Mouse (Mus musculus): Measurements from ENCODE around the gene Josd1. TPM values are rescaled to one million over a fixed set of nuclear protein-coding genes. Genes with fewer than 3 reads are reported as not detected.

The Josd1 gene
- total and polyA plus RNA-seq, 3 experiments = 30.1 to 48.3 (median 34.9) TPM

GRCm38 (mm10) chr15:79695516-79695915 lies 7.8 kb upstream of the Josd1 start:
- no peak for DNase-seq (ENCODE audit: extremely low read depth)
- Histone ChIP-seq H3K79me2 (replicated peaks; ENCODE audit: control insufficient read depth, extremely low read depth, insufficient read depth, poor library complexity, severe bottlenecking) (peaks cover 28% of the 10 kb centered on the region), H3K36me3 (replicated peaks in 1 of 2; ENCODE audit: control insufficient read depth in 1 of 2, insufficient read depth in 1 of 2, low read length in 1 of 2) (peaks cover 15 to 54% of the 10 kb centered on the region in 2 experiments), H3K9me3 (replicated peaks; ENCODE audit: low read length) (no peaks in the 10 kb centered on the region), H3K4me1 (ENCODE audit: control insufficient read depth in 1 of 2, insufficient read depth in 2 of 2) (peaks cover 5 to 32% of the 10 kb centered on the region in 2 experiments), H3K4me2 (ENCODE audit: insufficient read depth, low read depth, poor library complexity, severe bottlenecking) (no peak overlapping the region), H3K9ac (ENCODE audit: insufficient read depth, low read depth) (no peak overlapping the region), H3K27ac (ENCODE audit: insufficient read depth, low read depth) (no peak overlapping the region), H3K27me3 (replicated peaks) (no peaks in the 10 kb centered on the region), H3K4me3 (replicated peaks in 1 of 3; ENCODE audit: low read depth in 2 of 3, low read length in 2 of 3, poor library complexity in 1 of 3) (no peak overlapping the region)
- in situ Hi-C loops (cut with MboI; ENCODE audit: low pct_ligation_motif_present, low pct_unique_long_range_greater_than_20kb, low sequenced_read_pairs) (no loop called here), dilution Hi-C loops (cut with MboI; ENCODE audit: extremely low pct_ligation_motif_present, extremely low pct_unique_long_range_greater_than_20kb, low sequenced_read_pairs) (no loop called here)
- TF ChIP-seq EP300 (IDR thresholded peaks at IDR 0.05; ENCODE audit: low read length) (no peak), ZC3H11A (IDR thresholded peaks at IDR 0.05; ENCODE audit: low read depth, low read length) (no peak), ETS1 (conservative IDR thresholded peaks at IDR 0.05; ENCODE audit: low read depth, low read length) (no peak)

GRCm38 (mm10) chr15:79694512-79694911 lies 6.8 kb upstream of the Josd1 start:
- Histone ChIP-seq H3K4me3 (replicated peaks in 1 of 3; ENCODE audit: low read depth in 2 of 3, low read length in 2 of 3, poor library complexity in 1 of 3) (no peak overlapping the region), H3K36me3 (replicated peaks in 1 of 2; ENCODE audit: control insufficient read depth in 1 of 2, insufficient read depth in 1 of 2, low read length in 1 of 2) (peaks cover 15 to 53% of the 10 kb centered on the region in 2 experiments), H3K27ac (ENCODE audit: insufficient read depth, low read depth) (no peak overlapping the region), H3K9ac (ENCODE audit: insufficient read depth, low read depth) (no peak overlapping the region), H3K4me1 (ENCODE audit: control insufficient read depth in 1 of 2, insufficient read depth in 2 of 2) (peaks cover 5 to 38% of the 10 kb centered on the region in 2 experiments), H3K4me2 (ENCODE audit: insufficient read depth, low read depth, poor library complexity, severe bottlenecking) (no peak overlapping the region), H3K79me2 (replicated peaks; ENCODE audit: control insufficient read depth, extremely low read depth, insufficient read depth, poor library complexity, severe bottlenecking) (peaks cover 28% of the 10 kb centered on the region), H3K9me3 (replicated peaks; ENCODE audit: low read length) (no peaks in the 10 kb centered on the region), H3K27me3 (replicated peaks) (peaks cover 2% of the 10 kb centered on the region)
- in situ Hi-C loops (cut with MboI; ENCODE audit: low pct_ligation_motif_present, low pct_unique_long_range_greater_than_20kb, low sequenced_read_pairs) (no loop called here), dilution Hi-C loops (cut with MboI; ENCODE audit: extremely low pct_ligation_motif_present, extremely low pct_unique_long_range_greater_than_20kb, low sequenced_read_pairs) (no loop called here)
- TF ChIP-seq TCF12 (IDR thresholded peaks at IDR 0.05; ENCODE audit: low read depth, low read length) (no peak), CHD2 (IDR thresholded peaks at IDR 0.05; ENCODE audit: low read length) (no peak), MAFK (IDR thresholded peaks at IDR 0.05; ENCODE audit: insufficient replicate concordance, low read length) (no peak), KAT2A (IDR thresholded peaks at IDR 0.05; ENCODE audit: insufficient replicate concordance, low read length) (no peak), EP300 (IDR thresholded peaks at IDR 0.05; ENCODE audit: low read length) (no peak), HCFC1 (IDR thresholded peaks at IDR 0.05; ENCODE audit: low read depth, low read length) (no peak), MEF2A (IDR thresholded peaks at IDR 0.05; ENCODE audit: borderline replicate concordance, low read depth, low read length) (no peak), BHLHE40 (IDR thresholded peaks at IDR 0.05; ENCODE audit: low read depth, low read length) (no peak), IRF4 (IDR thresholded peaks at IDR 0.05; ENCODE audit: low read depth, low read length) (no peak), MAX (IDR thresholded peaks at IDR 0.05; ENCODE audit: low read length) (no peak), ZNF384 (IDR thresholded peaks at IDR 0.05; ENCODE audit: low read depth, low read length) (no peak), ELF1 (IDR thresholded peaks at IDR 0.05; ENCODE audit: low read depth, low read length) (no peak), SMC3 (IDR thresholded peaks at IDR 0.05; ENCODE audit: low read depth, low read length) (no peak), UBTF (IDR thresholded peaks at IDR 0.05; ENCODE audit: low read depth, low read length) (no peak)
- no peak for DNase-seq (ENCODE audit: extremely low read depth)

Measured in CH12.LX (cell line).